Mouse (Mus musculus): ENCODE data around the gene Ear2.
"Not testable (repeated sequence)": the region's sequence is repeated elsewhere in the genome, so short reads cannot be mapped to it uniquely, and the experiment has no call there.

Gene Ear2

GRCm38 (mm10) chr14:44102354-44102753 is at the start of gene Ear2:
Gene Ear2, plus strand, starts transcription at chr14:44102654.
- not testable (repeated sequence) for DNase-seq

GRCm38 (mm10) chr14:44067879-44068278 is 34.6 kb upstream of the Ear2 start:
- not testable (repeated sequence) for DNase-seq

- DNase-seq = not testable (repeated sequence)
These were observed 31.9 kb upstream of the Ear2 start for GRCm38 (mm10) chr14:44070595-44070994.

GRCm38 (mm10) chr14:44077785-44078341 is 24.6 kb upstream of the Ear2 start:
- not testable (repeated sequence) for DNase-seq

GRCm38 (mm10) chr14:44086588-44086987 is 15.9 kb upstream of the Ear2 start:
- not testable (repeated sequence) for DNase-seq

GRCm38 (mm10) chr14:44087535-44087934 is 14.9 kb upstream of the Ear2 start:
- DNase-seq = not testable (repeated sequence)

GRCm38 (mm10) chr14:44091524-44091923 is 10.9 kb upstream of the Ear2 start:
- peak; percentile 24 for DNase-seq

GRCm38 (mm10) chr14:44094445-44094844 is 8.0 kb upstream of the Ear2 start:
- not testable (repeated sequence) for DNase-seq

- DNase-seq = not testable (repeated sequence)
These were observed 2.4 kb upstream of the Ear2 start for GRCm38 (mm10) chr14:44100030-44100429.

GRCm38 (mm10) chr14:44110981-44111380 is 8.5 kb downstream of the Ear2 start:
- DNase-seq = no peak

- DNase-seq = not testable (repeated sequence)
These were observed 21.1 kb downstream of the Ear2 start, which contains the start of gene Gm3327 for GRCm38 (mm10) chr14:44123551-44123950. Gene Gm3327, plus strand, starts transcription at chr14:44123851.

Data from layer of hippocampus, adult 9-11 months (tissue).